Mouse (Mus musculus): ENCODE results near the gene Tmem59l. TPM values are rescaled to one million over a fixed set of nuclear protein-coding genes. Genes with fewer than 3 reads are reported as not detected.

The Tmem59l gene
- polyA plus RNA-seq, 1 experiment, result not detected

GRCm38 (mm10) chr8:70510228-70510915 is 23.2 kb upstream of the Tmem59l start, which contains the start of gene Uba52:
Gene Uba52, minus strand, starts transcription at chr8:70510801.
- H3K4me3 ChIP-seq (ENCODE audit: insufficient read depth, low read depth, low read length), result peak within 1 kb of the TSS; percentile 93
- TF ChIP-seq POLR2A (IDR thresholded peaks at IDR 0.05; ENCODE audit: insufficient read depth, low read depth, low read length) (peak; percentile 67), CTCF (IDR thresholded peaks at IDR 0.05; ENCODE audit: insufficient read depth, low read depth, low read length) (no peak)
- peak within 1 kb of the TSS; percentile 91 for H3K27ac ChIP-seq (ENCODE audit: insufficient read depth, low read depth, low read length)
- H3K4me1 ChIP-seq (ENCODE audit: control insufficient read depth, insufficient read depth, low read length), result peaks cover 17% of the 10 kb centered on the region
- 1% methylated on average over 74 of the region's 74 CpGs for WGBS

GRCm38 (mm10) chr8:70509281-70509952 is 22.3 kb upstream of the Tmem59l start:
- peak overlapping the region; percentile 81 for H3K4me3 ChIP-seq (ENCODE audit: insufficient read depth, low read depth, low read length)
- no peak overlapping the region for H3K27ac ChIP-seq (ENCODE audit: insufficient read depth, low read depth, low read length)
- 12% methylated on average over 25 of the region's 25 CpGs for WGBS
- H3K4me1 ChIP-seq (ENCODE audit: control insufficient read depth, insufficient read depth, low read length), result peaks cover 24% of the 10 kb centered on the region
- TF ChIP-seq CTCF (IDR thresholded peaks at IDR 0.05; ENCODE audit: insufficient read depth, low read depth, low read length) (no peak), POLR2A (IDR thresholded peaks at IDR 0.05; ENCODE audit: insufficient read depth, low read depth, low read length) (no peak)

- TF ChIP-seq CTCF (IDR thresholded peaks at IDR 0.05; ENCODE audit: insufficient read depth, low read depth, low read length) (no peak), POLR2A (IDR thresholded peaks at IDR 0.05; ENCODE audit: insufficient read depth, low read depth, low read length) (no peak)
- WGBS, result 63% methylated on average over 5 of the region's 5 CpGs
- H3K4me3 ChIP-seq (ENCODE audit: insufficient read depth, low read depth, low read length), result no peak overlapping the region
- no peak overlapping the region for H3K27ac ChIP-seq (ENCODE audit: insufficient read depth, low read depth, low read length)
- peaks cover 46% of the 10 kb centered on the region for H3K4me1 ChIP-seq (ENCODE audit: control insufficient read depth, insufficient read depth, low read length)
These were observed 19.9 kb upstream of the Tmem59l start for GRCm38 (mm10) chr8:70507027-70507393.

- Histone ChIP-seq H3K4me1 (ENCODE audit: control insufficient read depth, insufficient read depth, low read length) (peaks cover 47% of the 10 kb centered on the region), H3K27ac (ENCODE audit: insufficient read depth, low read depth, low read length) (peak within 1 kb of the TSS; percentile 49; the same call in 1 of the 2 replicates)
These were observed 19.3 kb upstream of the Tmem59l start, which contains the start of gene Rex1bd for GRCm38 (mm10) chr8:70506328-70507026. Gene Rex1bd, minus strand, starts transcription at chr8:70506752.

GRCm38 (mm10) chr8:70505698-70506327 is 18.7 kb upstream of the Tmem59l start:
- Histone ChIP-seq H3K4me1 (ENCODE audit: control insufficient read depth, insufficient read depth, low read length) (peaks cover 50% of the 10 kb centered on the region), H3K27ac (ENCODE audit: insufficient read depth, low read depth, low read length) (peak overlapping the region; percentile 49; the same call in 1 of the 2 replicates), H3K4me3 (ENCODE audit: insufficient read depth, low read depth, low read length) (peak overlapping the region; percentile 82)
- TF ChIP-seq POLR2A (IDR thresholded peaks at IDR 0.05; ENCODE audit: insufficient read depth, low read depth, low read length) (no peak), CTCF (IDR thresholded peaks at IDR 0.05; ENCODE audit: insufficient read depth, low read depth, low read length) (peak; percentile 15; the same call in 1 of the 2 replicates)
- WGBS, result 24% methylated on average over 32 of the region's 32 CpGs

More at GRCm38 (mm10) chr8:70506328-70507026, 19.3 kb upstream of the Tmem59l start, which contains the start of gene Rex1bd:
- peak within 1 kb of the TSS; percentile 82 for H3K4me3 ChIP-seq (ENCODE audit: insufficient read depth, low read depth, low read length)
- TF ChIP-seq CTCF (IDR thresholded peaks at IDR 0.05; ENCODE audit: insufficient read depth, low read depth, low read length) (peak; percentile 80; the same call in 1 of the 2 replicates), POLR2A (IDR thresholded peaks at IDR 0.05; ENCODE audit: insufficient read depth, low read depth, low read length) (peak; percentile 53; the same call in 1 of the 2 replicates)
- 2% methylated on average over 40 of the region's 40 CpGs for WGBS

GRCm38 (mm10) chr8:70504851-70505250 is 17.7 kb upstream of the Tmem59l start:
- H3K4me3 ChIP-seq (ENCODE audit: insufficient read depth, low read depth, low read length), result no peak overlapping the region
- TF ChIP-seq CTCF (IDR thresholded peaks at IDR 0.05; ENCODE audit: insufficient read depth, low read depth, low read length) (peak; percentile 73; the same call in 1 of the 2 replicates), POLR2A (IDR thresholded peaks at IDR 0.05; ENCODE audit: insufficient read depth, low read depth, low read length) (no peak)
- H3K27ac ChIP-seq (ENCODE audit: insufficient read depth, low read depth, low read length), result peak overlapping the region; percentile 72
- H3K4me1 ChIP-seq (ENCODE audit: control insufficient read depth, insufficient read depth, low read length), result peaks cover 53% of the 10 kb centered on the region
- 43% methylated on average over 3 of the region's 3 CpGs for WGBS

GRCm38 (mm10) chr8:70504291-70504716 is 17.1 kb upstream of the Tmem59l start:
- 7% methylated on average over 16 of the region's 16 CpGs for WGBS
- H3K4me3 ChIP-seq (ENCODE audit: insufficient read depth, low read depth, low read length), result no peak overlapping the region

GRCm38 (mm10) chr8:70503062-70503750 is 16.0 kb upstream of the Tmem59l start:
- H3K27ac ChIP-seq (ENCODE audit: insufficient read depth, low read depth, low read length), result no peak overlapping the region
- 17% methylated on average over 46 of the region's 46 CpGs for WGBS
- H3K4me1 ChIP-seq (ENCODE audit: control insufficient read depth, insufficient read depth, low read length), result peaks cover 42% of the 10 kb centered on the region
- no peak overlapping the region for H3K4me3 ChIP-seq (ENCODE audit: insufficient read depth, low read depth, low read length)
- no peak for TF ChIP-seq POLR2A (IDR thresholded peaks at IDR 0.05; ENCODE audit: insufficient read depth, low read depth, low read length)
- TF ChIP-seq CTCF (IDR thresholded peaks at IDR 0.05; ENCODE audit: insufficient read depth, low read depth, low read length), result peak; percentile 95

More at GRCm38 (mm10) chr8:70504291-70504716, 17.1 kb upstream of the Tmem59l start:
- TF ChIP-seq CTCF (IDR thresholded peaks at IDR 0.05; ENCODE audit: insufficient read depth, low read depth, low read length) (no peak), POLR2A (IDR thresholded peaks at IDR 0.05; ENCODE audit: insufficient read depth, low read depth, low read length) (no peak)
- Histone ChIP-seq H3K4me1 (ENCODE audit: control insufficient read depth, insufficient read depth, low read length) (peaks cover 51% of the 10 kb centered on the region), H3K27ac (ENCODE audit: insufficient read depth, low read depth, low read length) (peak overlapping the region; percentile 72)

Data from olfactory bulb, adult 2 months (tissue).